Mouse (Mus musculus) heart, postnatal 4 days (tissue): ENCODE measurements at regions not wholly inside any gene's neighbourhood (a gene's known extent, or its start where the extent isn't known, plus 50 kb on each side); places are given as distances from the start of the nearest gene placed in this dataset.

Source experiments
- DNase-seq: peaks from one replicate; pipeline ENCODE4 v3.0.0; 2021

- DNase-seq = no peak
Observed at GRCm38 (mm10) chr3:156423100-156423499, 138.5 kb upstream of the Negr1 start.

DNA sequence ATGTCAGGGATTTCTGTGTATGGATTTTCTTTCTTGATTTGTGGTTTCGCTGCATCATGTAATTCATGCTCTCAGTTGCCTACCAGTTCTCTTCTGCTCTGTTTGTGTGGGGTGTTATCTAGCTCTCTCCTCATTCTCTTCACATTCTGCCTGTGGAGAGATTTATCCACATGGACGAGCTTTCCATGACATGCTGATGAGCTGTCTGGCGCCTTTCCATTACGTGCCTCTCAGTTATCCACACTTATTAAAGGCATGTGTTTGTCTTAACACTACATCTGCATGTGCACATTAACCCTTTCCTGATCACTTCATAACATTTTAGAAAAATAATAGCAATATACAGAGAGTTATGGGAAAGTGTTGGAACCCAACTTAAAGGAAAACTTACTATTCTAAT is 106.6 kb upstream of the Negr1 start:
- DNase-seq = no peak

DNA sequence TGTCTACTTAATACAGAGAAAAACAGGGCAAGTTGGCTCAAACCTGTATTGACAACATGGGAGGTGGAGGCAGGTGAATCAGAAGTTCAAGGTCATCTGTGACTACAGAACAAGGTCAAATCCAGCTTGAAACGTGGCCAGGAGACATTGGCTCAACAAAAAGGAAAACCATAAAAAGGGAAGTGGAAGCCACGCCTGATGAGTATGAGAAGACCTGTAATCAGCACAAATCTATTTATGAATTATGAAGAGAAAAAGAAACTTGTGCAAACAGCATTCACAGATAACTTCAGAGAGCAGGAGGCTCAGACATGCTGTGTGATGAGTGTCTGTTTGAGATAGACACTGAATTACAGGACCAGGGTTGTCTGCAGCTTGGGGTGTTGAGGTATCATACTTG is 98.3 kb upstream of the Negr1 start:
- no peak for DNase-seq

- no peak for DNase-seq
Observed at GRCm38 (mm10) chr3:156465601-156466000, 96.0 kb upstream of the Negr1 start.

DNA sequence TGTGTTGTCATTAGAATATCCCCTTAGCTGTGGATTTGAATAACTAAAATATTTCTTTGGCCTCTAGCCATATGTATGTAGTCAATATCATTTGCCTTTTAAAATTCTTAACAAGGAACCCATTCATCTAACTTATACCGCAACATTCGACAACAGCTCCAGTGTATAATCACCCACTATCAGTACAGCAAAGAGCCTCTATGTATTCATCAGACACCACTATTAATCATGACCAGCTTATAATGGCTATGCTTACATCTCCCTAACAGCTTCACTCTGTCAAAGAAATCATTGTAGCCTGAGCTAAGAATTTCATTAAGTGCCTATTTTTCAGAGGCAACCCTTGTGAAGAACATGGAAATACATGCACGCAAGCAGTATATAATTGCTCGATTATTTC is 88.9 kb upstream of the Negr1 start:
- DNase-seq = no peak
